Mouse (Mus musculus) central nervous system, embryonic 18 days (tissue): ENCODE data around the gene Gm1110. TPM values are rescaled to one million over a fixed set of nuclear protein-coding genes. Genes with fewer than 3 reads are reported as not detected.

Experiments
- polyA plus RNA-seq: library from polyadenylated mRNA; depleted of rRNA; stranded (reverse); fragments of >200 nt; gene quantifications from 2 replicates; pipeline ENCODE4 v1.2.3, GENCODE M21; 2012; rRNA removed

The Gm1110 gene
- polyA plus RNA-seq: 0.10 and 0.16 TPM in 2 replicates

GRCm38 (mm10) chr9:26922909-26923526, at the start of gene Gm1110:
Gene Gm1110 (minus strand): TSS chr9:26923111.

GRCm38 (mm10) chr9:26860751-26861150, 62.2 kb downstream of the Gm1110 start, which contains the start of gene Glb1l3:
Gene Glb1l3 (minus strand): TSS chr9:26860890.

Other genes starting within 250 kb of the Gm1110 start
- gene B3gat1, start 189.4 kb downstream of the Gm1110 start, polyA plus RNA-seq: 271 and 304 TPM in 2 replicates
- 2.1 and 3.0 TPM in 2 replicates for gene Glb1l2, start 116.6 kb downstream of the Gm1110 start, polyA plus RNA-seq
- gene Glb1l3, start 62.2 kb downstream of the Gm1110 start, polyA plus RNA-seq: 0.05 and 0.07 TPM in 2 replicates
- gene Acad8, start 76.5 kb upstream of the Gm1110 start, polyA plus RNA-seq: 37.0 and 38.2 TPM in 2 replicates
- gene Thyn1, start 76.6 kb upstream of the Gm1110 start, polyA plus RNA-seq: 103 and 107 TPM in 2 replicates
- gene Vps26b, start 107.0 kb upstream of the Gm1110 start, polyA plus RNA-seq: 89.4 and 94.9 TPM in 2 replicates
- 27.4 and 28.6 TPM in 2 replicates for gene Ncapd3, start 107.1 kb upstream of the Gm1110 start, polyA plus RNA-seq
- 37.7 and 42.9 TPM in 2 replicates for gene Jam3, start 232.3 kb upstream of the Gm1110 start, polyA plus RNA-seq